Mouse (Mus musculus): Measurements from ENCODE around the gene Ubash3b.

Ubash3b gene

GRCm38 (mm10) chr9:41087831-41088383, 73.6 kb downstream of the Ubash3b start:
- no peak for DNase-seq (ENCODE audit: low spot score)

DNA sequence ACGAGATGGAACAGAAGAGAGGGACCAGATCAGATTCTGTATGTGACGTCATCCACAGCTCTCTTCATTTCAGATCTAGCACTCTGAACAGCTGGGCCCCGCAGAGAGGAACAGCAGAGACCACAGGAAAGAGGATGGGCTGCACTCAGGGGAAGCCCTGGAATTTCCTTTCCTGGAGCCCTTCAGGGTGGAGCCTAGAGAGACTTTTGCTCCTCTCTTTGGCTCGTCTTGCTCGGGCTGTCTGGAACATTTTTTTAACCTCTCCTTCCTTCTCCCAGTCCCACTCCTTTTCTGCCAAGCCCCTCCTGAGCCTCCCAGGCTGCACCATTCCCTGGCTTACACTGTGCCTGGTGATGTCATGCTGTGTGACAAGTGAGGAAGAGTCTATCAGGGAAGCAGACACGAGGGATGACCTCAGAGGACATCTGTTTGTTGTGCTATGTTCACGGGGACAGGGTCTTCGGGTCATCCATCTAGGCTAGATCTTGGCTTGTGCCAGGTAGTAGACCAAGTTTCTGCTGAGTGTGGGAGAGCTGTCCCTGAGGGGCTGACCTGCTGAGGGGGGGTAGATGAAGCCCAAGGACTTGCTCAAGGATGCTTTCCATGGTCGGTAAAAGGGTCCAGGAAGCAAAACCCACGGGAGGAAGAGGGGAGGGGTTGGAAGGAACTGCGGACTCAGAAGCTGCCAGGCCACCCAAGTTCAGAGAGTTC, 77.2 kb downstream of the Ubash3b start:
- no peak for DNase-seq (ENCODE audit: low spot score)

DNA sequence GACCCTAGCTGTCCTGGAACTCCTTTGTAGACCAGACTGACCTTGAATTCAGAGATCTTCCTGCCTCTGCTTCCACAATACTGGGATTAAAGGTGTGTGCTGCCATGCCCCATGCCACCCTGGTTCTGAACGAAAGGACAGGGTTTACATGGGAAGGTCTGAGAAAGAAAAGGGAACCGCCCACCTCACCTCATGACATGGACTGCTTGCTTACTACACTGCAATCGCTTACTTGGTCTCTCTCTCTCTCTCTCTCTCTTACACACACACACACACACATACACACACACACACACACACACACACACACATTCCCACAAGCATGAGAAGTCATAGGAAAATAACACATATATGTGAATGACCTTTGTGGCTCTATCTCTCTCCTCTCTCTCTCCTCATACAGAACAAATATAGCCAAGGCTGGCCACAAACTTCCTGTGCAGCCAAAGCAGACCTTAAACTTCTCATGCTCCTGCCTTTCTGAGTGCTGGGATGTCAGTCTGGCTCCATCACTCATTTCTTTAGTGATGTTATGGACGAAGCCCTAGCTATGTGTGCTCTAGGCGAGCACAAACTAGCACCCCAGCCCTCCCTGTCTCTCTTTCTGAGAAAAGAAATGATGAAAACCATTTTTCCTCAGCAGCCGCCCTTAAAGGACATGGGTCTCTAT, 78.0 kb downstream of the Ubash3b start:
- no peak for DNase-seq (ENCODE audit: low spot score)

DNA sequence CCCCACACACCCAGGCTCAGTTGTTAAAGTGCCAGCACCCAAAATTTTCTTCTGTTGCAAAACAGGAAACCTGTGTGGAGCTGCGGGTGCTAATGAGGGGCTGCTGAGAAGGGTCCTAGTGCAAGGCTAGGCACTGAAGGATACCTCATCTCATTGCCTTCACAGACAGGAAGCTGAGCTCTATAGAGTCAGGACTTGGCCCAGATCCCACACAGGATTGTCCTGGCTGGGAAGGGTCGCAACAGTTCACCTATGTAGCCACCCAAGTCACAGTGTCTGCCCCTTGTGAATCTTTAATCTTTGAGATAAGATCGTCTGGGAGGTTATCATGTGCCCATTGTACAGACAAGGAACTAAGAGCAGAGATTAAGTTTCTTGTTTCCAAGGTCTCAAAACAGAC, 78.6 kb downstream of the Ubash3b start:
- no peak for DNase-seq (ENCODE audit: low spot score)

DNA sequence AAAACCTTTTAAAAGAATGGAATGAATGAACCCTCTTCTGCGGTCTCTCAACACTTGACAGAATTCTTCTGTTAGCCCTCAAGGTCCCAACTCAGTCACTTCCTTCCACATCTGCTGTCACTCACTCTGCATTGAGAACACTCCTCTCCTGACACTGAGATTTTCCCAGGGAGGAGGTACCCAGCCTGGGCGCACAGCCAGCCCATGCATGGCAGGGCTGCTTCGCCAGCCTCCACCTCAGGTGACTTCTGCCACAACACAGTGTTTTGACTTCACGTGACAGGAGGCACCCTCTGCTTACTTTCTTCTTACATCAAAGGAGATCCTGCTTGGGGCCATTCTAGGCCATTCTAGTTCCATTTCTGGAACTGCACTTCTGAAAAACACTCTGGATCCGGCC, 80.6 kb downstream of the Ubash3b start:
- no peak for DNase-seq (ENCODE audit: low spot score)

- no peak for DNase-seq (ENCODE audit: low spot score)
Observed at GRCm38 (mm10) chr9:41079428-41080155, 81.9 kb downstream of the Ubash3b start.

- DNase-seq (ENCODE audit: low spot score): peak; percentile 74
Observed at GRCm38 (mm10) chr9:41078198-41078597, 83.3 kb downstream of the Ubash3b start.

- DNase-seq (ENCODE audit: low spot score): no peak
Observed at GRCm38 (mm10) chr9:41076150-41076549, 85.3 kb downstream of the Ubash3b start.

DNA sequence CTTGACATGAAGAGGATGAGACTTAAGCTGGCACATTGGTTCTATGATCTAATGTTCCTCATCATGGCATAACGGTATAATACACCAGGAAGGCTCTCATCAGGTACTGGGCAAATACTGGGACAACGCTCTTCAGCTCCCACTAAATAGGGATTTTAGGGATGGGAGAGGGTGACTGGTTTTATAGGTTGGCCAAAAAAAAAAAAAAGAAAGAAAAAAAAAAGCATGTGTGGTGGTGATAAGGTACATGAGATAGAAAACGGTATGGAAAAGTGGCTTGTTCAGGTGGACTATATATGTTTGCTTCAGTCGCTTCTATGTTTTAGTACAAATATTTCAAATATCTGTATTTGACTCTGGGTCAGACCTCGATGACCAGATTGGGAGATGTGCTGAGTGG, 86.0 kb downstream of the Ubash3b start:
- DNase-seq (ENCODE audit: low spot score): no peak

- no peak for DNase-seq (ENCODE audit: low spot score)
Observed at GRCm38 (mm10) chr9:41073196-41074009, 88.1 kb downstream of the Ubash3b start.

DNA sequence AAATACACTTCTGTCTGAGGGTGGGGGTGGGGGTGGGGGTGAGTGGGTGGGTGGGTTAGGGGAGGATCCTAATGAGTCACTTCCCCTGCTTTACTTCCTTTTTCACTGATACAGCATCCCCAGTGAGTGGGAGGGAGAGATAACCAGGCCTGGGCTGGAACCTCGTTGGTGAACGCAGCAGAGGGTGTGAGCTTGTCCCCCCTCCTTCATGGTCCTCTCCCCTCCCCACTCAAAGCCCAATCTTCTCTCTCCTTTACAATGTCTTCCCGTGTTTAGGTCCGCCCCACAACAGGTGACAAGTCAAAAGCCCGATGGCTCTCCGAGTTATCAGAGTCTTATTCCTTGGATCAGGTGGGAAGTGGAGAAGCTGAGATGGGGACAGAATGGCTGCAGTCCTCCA, 88.7 kb downstream of the Ubash3b start:
- no peak for DNase-seq (ENCODE audit: low spot score)

DNA sequence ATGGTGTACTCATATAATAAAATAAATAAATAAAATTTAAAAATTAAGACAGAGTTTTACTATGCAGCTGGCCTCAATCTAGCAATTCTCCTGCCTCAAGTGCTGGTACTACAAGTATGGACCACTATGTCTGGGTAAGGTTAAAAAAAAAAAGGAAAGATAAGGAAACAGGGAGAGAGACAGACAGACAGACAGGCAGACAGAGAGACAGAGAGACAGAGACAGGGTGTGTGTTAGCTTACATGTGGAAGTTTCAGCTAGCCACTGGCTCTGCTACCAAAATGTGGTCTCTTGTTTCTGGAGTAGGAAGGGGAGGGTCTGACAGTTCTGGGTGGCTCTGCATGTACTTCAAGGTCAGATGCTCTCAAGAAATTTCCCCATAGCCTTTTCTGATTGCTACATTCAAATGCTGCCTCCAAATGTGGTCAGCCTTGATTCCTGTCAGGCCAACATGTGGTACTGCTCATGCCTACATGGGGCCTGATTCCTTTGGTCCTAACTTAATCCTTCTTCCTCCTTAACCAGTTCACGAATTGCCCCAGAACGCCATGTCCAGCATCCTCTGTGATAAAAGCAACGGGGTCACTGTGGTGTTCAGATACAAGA, 89.5 kb downstream of the Ubash3b start:
- DNase-seq (ENCODE audit: low spot score): no peak

GRCm38 (mm10) chr9:41070761-41071181, 90.7 kb downstream of the Ubash3b start:
- DNase-seq (ENCODE audit: low spot score): no peak

- DNase-seq (ENCODE audit: low spot score): no peak
Observed at GRCm38 (mm10) chr9:41069509-41069908, 92.0 kb downstream of the Ubash3b start.

DNA sequence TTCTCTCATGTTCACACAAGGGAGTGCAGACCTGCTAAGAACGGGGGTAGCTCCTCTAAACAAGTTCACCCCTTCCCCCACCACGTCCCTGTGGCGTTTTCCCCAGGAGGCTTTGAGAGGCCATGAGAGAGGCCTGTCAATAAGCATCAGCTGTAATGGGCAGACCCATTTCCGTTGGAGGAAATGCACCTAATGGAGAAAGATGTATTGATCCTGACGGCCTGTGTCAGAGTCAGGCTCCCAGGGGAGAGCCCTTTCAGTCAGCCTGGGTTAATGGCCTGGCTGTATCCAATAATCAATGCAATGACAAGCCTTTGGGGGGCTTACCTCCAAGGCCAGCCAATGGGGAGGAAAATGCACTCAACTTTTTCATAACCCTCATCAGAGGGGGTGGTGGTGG, 100.1 kb downstream of the Ubash3b start:
- DNase-seq (ENCODE audit: low spot score): no peak

DNA sequence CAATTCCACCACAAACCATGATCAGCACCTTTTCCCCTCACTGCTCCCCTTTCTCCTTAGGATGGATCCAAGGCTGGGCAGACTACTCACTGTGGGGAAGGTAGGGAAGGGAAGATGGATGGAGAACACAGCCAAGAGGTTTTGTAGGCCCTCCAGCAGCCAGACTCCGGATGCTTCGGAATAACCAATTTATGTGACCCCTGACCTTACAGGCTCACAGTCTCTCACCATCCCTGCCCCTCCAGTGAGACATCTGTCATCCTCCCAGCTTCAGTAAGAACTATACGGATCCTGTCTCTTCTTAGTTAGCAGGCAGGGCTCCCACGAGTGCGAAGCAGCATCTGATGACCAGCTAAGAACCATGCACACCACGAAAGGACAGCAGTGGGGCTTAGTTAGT, 100.9 kb downstream of the Ubash3b start:
- DNase-seq (ENCODE audit: low spot score): no peak

- DNase-seq (ENCODE audit: low spot score): no peak
Observed at GRCm38 (mm10) chr9:41058765-41059535, 102.5 kb downstream of the Ubash3b start.

DNA sequence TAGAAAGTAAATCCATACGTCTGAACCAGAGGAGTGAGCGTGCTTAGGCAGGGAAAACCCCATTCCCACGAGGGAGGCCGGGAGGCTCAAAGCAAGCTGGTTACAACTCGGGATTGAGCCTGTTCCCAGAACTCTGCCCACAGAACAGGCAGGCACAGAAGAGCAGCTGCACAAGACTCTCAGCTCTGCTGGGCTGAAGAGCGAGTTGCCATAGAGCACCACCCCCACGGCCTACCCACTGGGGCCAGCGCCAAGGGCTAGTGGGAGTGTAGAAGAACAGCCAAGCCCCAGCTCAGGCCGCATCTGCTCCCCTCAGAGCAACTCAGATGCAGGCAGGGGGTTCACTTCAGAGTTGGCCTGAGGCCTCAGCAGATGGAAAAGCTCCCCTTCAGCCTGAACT, 107.3 kb downstream of the Ubash3b start:
- DNase-seq (ENCODE audit: low spot score): no peak

GRCm38 (mm10) chr9:41053478-41053877, 108.0 kb downstream of the Ubash3b start:
- DNase-seq (ENCODE audit: low spot score): no peak

- DNase-seq (ENCODE audit: low spot score): no peak
Observed at GRCm38 (mm10) chr9:41051080-41051932, 110.2 kb downstream of the Ubash3b start.

Measured in MN1 (cell line).